Mouse (Mus musculus): ENCODE measurements around the gene Qprt. TPM values are rescaled to one million over a fixed set of nuclear protein-coding genes. Genes with fewer than 3 reads are reported as not detected.

Qprt gene
- total RNA-seq, 2 experiments from 2014 or later = 1.1 to 2.0 TPM

GRCm38 (mm10) chr7:127099528-127099927 is 22.5 kb downstream of the Qprt start:
- no peak for ATAC-seq (replicated peaks; ENCODE audit: poor library complexity)

GRCm38 (mm10) chr7:127098950-127099349 is 23.1 kb downstream of the Qprt start:
- no peak for ATAC-seq (replicated peaks; ENCODE audit: poor library complexity)

- no peak for ATAC-seq (replicated peaks; ENCODE audit: poor library complexity)
Measured at GRCm38 (mm10) chr7:127098521-127098920, 23.5 kb downstream of the Qprt start.

GRCm38 (mm10) chr7:127096456-127096855 is 25.6 kb downstream of the Qprt start:
- ATAC-seq (replicated peaks; ENCODE audit: poor library complexity) = no peak

GRCm38 (mm10) chr7:127093914-127094313 is 28.1 kb downstream of the Qprt start:
- no peak for ATAC-seq (replicated peaks; ENCODE audit: poor library complexity)

- peak; percentile 81 for ATAC-seq (replicated peaks; ENCODE audit: poor library complexity)
Measured at GRCm38 (mm10) chr7:127091114-127091896, 30.7 kb downstream of the Qprt start, which contains the start of gene AI467606. Gene AI467606, plus strand, starts transcription at chr7:127091359.

GRCm38 (mm10) chr7:127090154-127091113 is 31.6 kb downstream of the Qprt start:
- ATAC-seq (replicated peaks; ENCODE audit: poor library complexity) = peak; percentile 3

GRCm38 (mm10) chr7:127088901-127089845 is 32.9 kb downstream of the Qprt start:
- ATAC-seq (replicated peaks; ENCODE audit: poor library complexity) = no peak

GRCm38 (mm10) chr7:127088083-127088482 is 33.9 kb downstream of the Qprt start:
- no peak for ATAC-seq (replicated peaks; ENCODE audit: poor library complexity)

- 0 out of 2 replicates have a peak, but pooled peaks have one; percentile 5 for ATAC-seq (replicated peaks; ENCODE audit: poor library complexity)
Measured at GRCm38 (mm10) chr7:127087278-127088010, 34.6 kb downstream of the Qprt start, which contains the start of gene Zg16. Gene Zg16, minus strand, starts transcription at chr7:127087328.

GRCm38 (mm10) chr7:127085751-127086150 is 36.3 kb downstream of the Qprt start:
- ATAC-seq (replicated peaks; ENCODE audit: poor library complexity) = peak; percentile 27; the same call in 1 of the 2 replicates

GRCm38 (mm10) chr7:127084794-127085193 is 37.2 kb downstream of the Qprt start:
- no peak for ATAC-seq (replicated peaks; ENCODE audit: poor library complexity)

- peak; percentile 69 for ATAC-seq (replicated peaks; ENCODE audit: poor library complexity)
Measured at GRCm38 (mm10) chr7:127083689-127084088, 38.3 kb downstream of the Qprt start.

GRCm38 (mm10) chr7:127082995-127083394 is 39.0 kb downstream of the Qprt start:
- ATAC-seq (replicated peaks; ENCODE audit: poor library complexity) = no peak

GRCm38 (mm10) chr7:127082271-127082670 is 39.8 kb downstream of the Qprt start:
- no peak for ATAC-seq (replicated peaks; ENCODE audit: poor library complexity)

GRCm38 (mm10) chr7:127080045-127080444 is 42.0 kb downstream of the Qprt start:
- peak; percentile 53 for ATAC-seq (replicated peaks; ENCODE audit: poor library complexity)

- ATAC-seq (replicated peaks; ENCODE audit: poor library complexity) = peak; percentile 51
Measured at GRCm38 (mm10) chr7:127077692-127078091, 44.3 kb downstream of the Qprt start.

GRCm38 (mm10) chr7:127076188-127076587 is 45.8 kb downstream of the Qprt start:
- no peak for ATAC-seq (replicated peaks; ENCODE audit: poor library complexity)

- no peak for ATAC-seq (replicated peaks; ENCODE audit: poor library complexity)
Measured at GRCm38 (mm10) chr7:127073221-127073620, 48.8 kb downstream of the Qprt start.
